Comparison of ENCODE assay signal across 16 mouse cellular contexts in genomic region chr8:117894861-117895260, GRCm38 (mm10).
"Had no signal": no experiment of that assay in that cellular context is flagged by ENCODE, and none has a peak within 500 bp of the region (broad histone marks: within the 10 kb centered on the region; RNA-seq: fewer than 3 reads in every experiment).

No protein-coding gene starts in this region.

- H3K4me3 ChIP-seq: midbrain, embryonic 10.5 days; midbrain, embryonic 12.5 days; neural tube, embryonic 12.5 days had no signal

- H3K9me3 ChIP-seq: midbrain, embryonic 10.5 days; midbrain, embryonic 12.5 days; neural tube, embryonic 12.5 days had no signal

- H3K4me1 ChIP-seq: midbrain, embryonic 10.5 days; midbrain, embryonic 12.5 days; neural tube, embryonic 12.5 days had no signal

- H3K27ac ChIP-seq: midbrain, embryonic 10.5 days; midbrain, embryonic 12.5 days; neural tube, embryonic 12.5 days had no signal

- H3K27me3 ChIP-seq: midbrain, embryonic 12.5 days; neural tube, embryonic 12.5 days had no signal

- H3K36me3 ChIP-seq: midbrain, embryonic 10.5 days; midbrain, embryonic 12.5 days; neural tube, embryonic 12.5 days had no signal

- DNase-seq: lung, adult 18-20 months; lung, embryonic 14.5 days; lung, postnatal 10 days; lung, postnatal 4 days; midbrain, embryonic 14.5 days; retina, postnatal 1 day; right cerebral cortex, adult 18-20 months; right cerebral cortex, postnatal 25 days; right cerebral cortex, postnatal 4 days; spleen, adult 18-20 months; thymus, adult 2 months; thymus, postnatal 25 days; thymus, postnatal 4 days had no signal

- H3K9ac ChIP-seq: lung, embryonic 14.5 days; midbrain, embryonic 12.5 days; neural tube, embryonic 12.5 days had no signal
